Mouse (Mus musculus) adrenal gland, adult 2 months (tissue): Measurements from ENCODE around the gene Exoc6. TPM values are rescaled to one million over a fixed set of nuclear protein-coding genes. Genes with fewer than 3 reads are reported as not detected.

ENCODE experiments used
- polyA plus RNA-seq: library from polyadenylated mRNA; depleted of rRNA; stranded (reverse); fragments of >200 nt; gene quantifications from 2 replicates; pipeline ENCODE4 v1.2.3, GENCODE M21; 2012; rRNA removed
- total RNA-seq, 2 experiments: library from RNA; stranded (reverse); gene quantifications; 2 replicates each; pipeline ENCODE4 v1.2.3; 2021

Gene Exoc6
- total and polyA plus RNA-seq, 3 experiments = 3.7 to 20.9 (median 20.5) TPM

Other genes with a start within 250 kb of the Exoc6 start
- 100 to 1,000 TPM in 1 of 2 experiments, 10 to 100 TPM in 1; 95.7 to 121 TPM for gene Ide, start 212.6 kb upstream of the Exoc6 start, total RNA-seq
- 12.1 and 17.1 TPM in 2 replicates for gene Ide, start 212.6 kb upstream of the Exoc6 start, polyA plus RNA-seq
- gene Kif11, start 174.0 kb upstream of the Exoc6 start, total RNA-seq = 1 to 10 TPM; 1.1 to 1.6 TPM
- gene Kif11, start 174.0 kb upstream of the Exoc6 start, polyA plus RNA-seq = 0.04 and 0.22 TPM in 2 replicates
- 10 to 100 TPM; 38.0 to 79.8 TPM for gene Hhex, start 115.6 kb upstream of the Exoc6 start, total RNA-seq
- 162 and 413 TPM in 2 replicates for gene Hhex, start 115.6 kb upstream of the Exoc6 start, polyA plus RNA-seq
- not detected for gene Cyp26c1, start 135.2 kb downstream of the Exoc6 start, total RNA-seq
- gene Cyp26c1, start 135.2 kb downstream of the Exoc6 start, polyA plus RNA-seq = not detected in 2 replicates
- under 1 TPM in 1 of 2 experiments, not detected in 1; 0.14 TPM for gene Cyp26a1, start 147.4 kb downstream of the Exoc6 start, total RNA-seq
- gene Cyp26a1, start 147.4 kb downstream of the Exoc6 start, polyA plus RNA-seq = not detected in 2 replicates